Mouse (Mus musculus) ES-Bruce4 (cell line): ENCODE measurements around the gene Med19. TPM values are rescaled to one million over a fixed set of nuclear protein-coding genes. Genes with fewer than 3 reads are reported as not detected.

Experiments
- H3K27ac ChIP-seq: 2 replicates; pipeline ENCODE4 v1.5.1; 2012; ENCODE audit warnings: low read length, inconsistent platforms; ENCODE audit not compliant: insufficient read depth
- H3K27me3 ChIP-seq: 2 replicates; pipeline ENCODE4 v1.6.1; 2012; ENCODE audit warnings: mild to moderate bottlenecking, low read length, inconsistent platforms; ENCODE audit not compliant: control insufficient read depth, poor library complexity, insufficient read depth, severe bottlenecking
- H3K36me3 ChIP-seq: 2 replicates; pipeline ENCODE4 v1.6.1; 2012; ENCODE audit warnings: inconsistent platforms, mild to moderate bottlenecking, low read length, moderate library complexity; ENCODE audit not compliant: control insufficient read depth, poor library complexity, insufficient read depth, severe bottlenecking
- H3K4me1 ChIP-seq: one replicate; pipeline ENCODE4 v1.8.1; 2011; ENCODE audit warnings: low read length; ENCODE audit not compliant: control insufficient read depth, insufficient read depth
- H3K4me3 ChIP-seq: 2 replicates; pipeline ENCODE4 v1.5.1; 2011; ENCODE audit warnings: low read depth, mild to moderate bottlenecking, low read length
- H3K9ac ChIP-seq: 2 replicates; pipeline ENCODE4 v1.6.1; 2012; ENCODE audit warnings: low read depth, mild to moderate bottlenecking, inconsistent platforms; ENCODE audit not compliant: poor library complexity, severe bottlenecking
- H3K9me3 ChIP-seq: replicated peaks from 2 replicates; pipeline ENCODE4 v1.6.1; 2012; ENCODE audit warnings: mild to moderate bottlenecking, low read length, inconsistent platforms; ENCODE audit not compliant: control insufficient read depth, poor library complexity, insufficient read depth, severe bottlenecking
- CTCF ChIP-seq: IDR thresholded peaks from one replicate; pipeline ENCODE4 v1.8.1; 2011; ENCODE audit warnings: low read depth, low read length
- EP300 ChIP-seq: IDR thresholded peaks from 2 replicates; pipeline ENCODE4 v1.6.1; 2011; ENCODE audit warnings: low read depth, low read length; ENCODE audit not compliant: insufficient read depth
- POLR2A ChIP-seq: IDR thresholded peaks from one replicate; pipeline ENCODE4 v1.8.1; 2011; ENCODE audit warnings: low read length; ENCODE audit not compliant: insufficient read depth
- polyA plus RNA-seq: library from polyadenylated mRNA; stranded (reverse); fragments of >200 nt; gene quantifications from 2 replicates; pipeline ENCODE4 v1.2.4, GENCODE M21; 2011; ENCODE audit warnings: low read depth; ENCODE audit not compliant: missing spikeins, insufficient read depth, insufficient read length

The Med19 gene
- polyA plus RNA-seq, 1 experiment, result 66.1 TPM

GRCm38 (mm10) chr2:84635611-84636010 lies 42.6 kb upstream of the Med19 start:
- Histone ChIP-seq H3K4me1 (peaks cover 2% of the 10 kb centered on the region), H3K36me3 (no peaks in the 10 kb centered on the region; the same call in 1 of the 2 replicates), H3K27me3 (no peaks in the 10 kb centered on the region), H3K27ac (peak overlapping the region; percentile 79), H3K9ac (no peak overlapping the region), H3K4me3 (no peak overlapping the region), H3K9me3 (no peaks in the 10 kb centered on the region)
- TF ChIP-seq EP300, result peak; percentile 36; the same call in 1 of the 2 replicates
- TF ChIP-seq POLR2A, result no peak

- H3K27me3 ChIP-seq, result no peaks in the 10 kb centered on the region
- TF ChIP-seq EP300 (no peak), CTCF (no peak), POLR2A (no peak)
- H3K9me3 ChIP-seq, result no peaks in the 10 kb centered on the region
- peaks cover 2% of the 10 kb centered on the region for H3K4me1 ChIP-seq
- peak overlapping the region; percentile 79 for H3K27ac ChIP-seq
- H3K4me3 ChIP-seq, result 0 out of 2 replicates have a peak overlapping the region, but pooled peaks have one; percentile 5
- H3K36me3 ChIP-seq, result no peaks in the 10 kb centered on the region; the same call in 1 of the 2 replicates
- no peak overlapping the region for H3K9ac ChIP-seq
Observed at GRCm38 (mm10) chr2:84636231-84636741, 41.9 kb upstream of the Med19 start.

GRCm38 (mm10) chr2:84637452-84638165 lies 40.6 kb upstream of the Med19 start:
- TF ChIP-seq CTCF (no peak), POLR2A (no peak), EP300 (no peak)
- no peaks in the 10 kb centered on the region for H3K9me3 ChIP-seq
- peak overlapping the region; percentile 61 for H3K27ac ChIP-seq
- H3K4me3 ChIP-seq, result no peak overlapping the region
- no peak overlapping the region; the same call in 1 of the 2 replicates for H3K9ac ChIP-seq
- no peaks in the 10 kb centered on the region; the same call in 1 of the 2 replicates for H3K36me3 ChIP-seq
- peaks cover 2% of the 10 kb centered on the region for H3K4me1 ChIP-seq
- H3K27me3 ChIP-seq, result no peaks in the 10 kb centered on the region

- Histone ChIP-seq H3K36me3 (no peaks in the 10 kb centered on the region; the same call in 1 of the 2 replicates), H3K9me3 (no peaks in the 10 kb centered on the region), H3K4me3 (no peak overlapping the region), H3K27me3 (no peaks in the 10 kb centered on the region), H3K9ac (no peak overlapping the region), H3K4me1 (peaks cover under 1% of the 10 kb centered on the region), H3K27ac (no peak overlapping the region)
- TF ChIP-seq EP300, result no peak
- no peak for TF ChIP-seq POLR2A
- TF ChIP-seq CTCF, result no peak
Observed at GRCm38 (mm10) chr2:84638428-84639220, 39.6 kb upstream of the Med19 start.

- no peaks in the 10 kb centered on the region for H3K27me3 ChIP-seq
- TF ChIP-seq POLR2A (no peak), CTCF (no peak), EP300 (no peak)
- no peak overlapping the region for H3K27ac ChIP-seq
- H3K9me3 ChIP-seq, result no peaks in the 10 kb centered on the region
- H3K9ac ChIP-seq, result no peak overlapping the region
- no peaks in the 10 kb centered on the region for H3K4me1 ChIP-seq
- no peaks in the 10 kb centered on the region; the same call in 1 of the 2 replicates for H3K36me3 ChIP-seq
- H3K4me3 ChIP-seq, result no peak overlapping the region
Observed at GRCm38 (mm10) chr2:84640833-84641232, 37.4 kb upstream of the Med19 start.
